Mouse (Mus musculus) ovary, postnatal 36 days (tissue): ENCODE measurements around the gene Maco1.
A peak's percentile ranks its signal among the peaks of the same experiment; 100 is the strongest.

Experiments used
- DNase-seq: peaks from one replicate; pipeline ENCODE4 v3.0.0; 2022; ENCODE audit warnings: low spot score, mixed read lengths

The Maco1 gene

GRCm38 (mm10) chr4:134772805-134773674 is 80.1 kb downstream of the Maco1 start:
- no peak for DNase-seq

GRCm38 (mm10) chr4:134769891-134770290 is 83.3 kb downstream of the Maco1 start:
- DNase-seq: no peak

GRCm38 (mm10) chr4:134769081-134769811 is 83.9 kb downstream of the Maco1 start:
- DNase-seq: no peak

- DNase-seq: peak; percentile 41
Measured at GRCm38 (mm10) chr4:134768226-134768888, 84.8 kb downstream of the Maco1 start.

- peak; percentile 88 for DNase-seq
Measured at GRCm38 (mm10) chr4:134767426-134768225, 85.5 kb downstream of the Maco1 start, which contains the start of gene Ldlrap1. Ldlrap1 (minus strand) TSS chr4:134768024.

- DNase-seq: peak; percentile 52
Measured at GRCm38 (mm10) chr4:134766904-134767425, 86.2 kb downstream of the Maco1 start.

GRCm38 (mm10) chr4:134766277-134766676 is 86.9 kb downstream of the Maco1 start:
- no peak for DNase-seq

GRCm38 (mm10) chr4:134764333-134764732 is 88.8 kb downstream of the Maco1 start:
- DNase-seq: no peak

- no peak for DNase-seq
Measured at GRCm38 (mm10) chr4:134762360-134762759, 90.8 kb downstream of the Maco1 start.

GRCm38 (mm10) chr4:134760793-134761201 is 92.3 kb downstream of the Maco1 start:
- peak; percentile 68 for DNase-seq

- DNase-seq: no peak
Measured at GRCm38 (mm10) chr4:134760281-134760680, 92.9 kb downstream of the Maco1 start.

- DNase-seq: no peak
Measured at GRCm38 (mm10) chr4:134759564-134759963, 93.6 kb downstream of the Maco1 start.

GRCm38 (mm10) chr4:134758922-134759321 is 94.2 kb downstream of the Maco1 start:
- no peak for DNase-seq

GRCm38 (mm10) chr4:134758367-134758766 is 94.8 kb downstream of the Maco1 start:
- no peak for DNase-seq

- no peak for DNase-seq
Measured at GRCm38 (mm10) chr4:134756953-134757352, 96.2 kb downstream of the Maco1 start.

GRCm38 (mm10) chr4:134754941-134755340 is 98.2 kb downstream of the Maco1 start:
- DNase-seq: no peak

GRCm38 (mm10) chr4:134754371-134754770 is 98.8 kb downstream of the Maco1 start:
- no peak for DNase-seq

GRCm38 (mm10) chr4:134753516-134754261 is 99.5 kb downstream of the Maco1 start:
- DNase-seq: no peak

- DNase-seq: no peak
Measured at GRCm38 (mm10) chr4:134752911-134753426, 100.2 kb downstream of the Maco1 start.
